Mouse (Mus musculus) heart, embryonic 14.5 days (tissue): ENCODE data around the gene 1700029J07Rik. TPM values are rescaled to one million over a fixed set of nuclear protein-coding genes. Genes with fewer than 3 reads are reported as not detected.

Experiments
- ATAC-seq: fragments of 200-750 bp; cut with Nextera tagmentation; 2 replicates; pipeline ENCODE4 v1.8.0; 2017; ENCODE audit warnings: low read depth, moderate TSS enrichment; ENCODE audit not compliant: insufficient number of reproducible peaks, insufficient read depth, low FRiP score
- H3K27ac ChIP-seq, 2 experiments: fragments of 200-500 bp in 1 of 2; fragments of 300-500 bp in 1 of 2; sonication (generic) in 1 of 2; replicated peaks in 1 of 2; 2 replicates each; pipeline ENCODE4 v1.5.1; 2012 to 2014; ENCODE audit warnings: low read depth in 2 of 2, low read length in 2 of 2, control low read depth in 1 of 2, mild to moderate bottlenecking in 1 of 2, mixed read lengths in 1 of 2; ENCODE audit not compliant: control insufficient read depth in 1 of 2, insufficient read depth in 1 of 2
- H3K27me3 ChIP-seq: fragments of 300-500 bp; sonication (generic); 2 replicates; pipeline ENCODE4 v1.6.1; 2014; ENCODE audit warnings: mild to moderate bottlenecking, low read length, control low read depth; ENCODE audit not compliant: control insufficient read depth, insufficient read depth
- H3K36me3 ChIP-seq: fragments of 300-500 bp; sonication (generic); 2 replicates; pipeline ENCODE4 v1.6.1; 2014; ENCODE audit warnings: mild to moderate bottlenecking, control low read depth, low read length, mixed read lengths; ENCODE audit not compliant: control insufficient read depth, insufficient read depth
- H3K4me1 ChIP-seq, 2 experiments: fragments of 200-500 bp in 1 of 2; fragments of 300-500 bp in 1 of 2; sonication (generic) in 1 of 2; 2 replicates each; pipeline ENCODE4 v1.6.1; 2012 to 2014; ENCODE audit warnings: low read length in 2 of 2, control low read depth in 1 of 2, mixed read lengths in 1 of 2; ENCODE audit not compliant: control insufficient read depth in 2 of 2, insufficient read depth in 2 of 2
- H3K4me2 ChIP-seq: fragments of 300-500 bp; sonication (generic); 2 replicates; pipeline ENCODE4 v1.6.1; 2014; ENCODE audit warnings: mild to moderate bottlenecking, low read length
- H3K4me3 ChIP-seq, 2 experiments: fragments of 200-500 bp in 1 of 2; fragments of 300-500 bp in 1 of 2; sonication (generic) in 1 of 2; 2 replicates each; pipeline ENCODE4 v1.5.1; 2012 to 2014; ENCODE audit warnings: low read length in 2 of 2, mild to moderate bottlenecking in 2 of 2, control low read depth in 1 of 2, low read depth in 1 of 2, moderate library complexity in 1 of 2; ENCODE audit not compliant: control insufficient read depth in 1 of 2, insufficient read depth in 1 of 2
- H3K9ac ChIP-seq: fragments of 300-500 bp; sonication (generic); 2 replicates; pipeline ENCODE4 v1.6.1; 2014; ENCODE audit warnings: mild to moderate bottlenecking, low read length
- H3K9me3 ChIP-seq: fragments of 300-500 bp; sonication (generic); 2 replicates; pipeline ENCODE4 v1.6.1; 2016; ENCODE audit warnings: low read length, control low read depth; ENCODE audit not compliant: control insufficient read depth
- WGBS: fragments of 180-500 bp; shearing (Covaris S2); extraction: QIAGEN DNeasy Blood & Tissue Kit; methylation state at CpG from one replicate; pipeline ENCODE4 v1.1.7; 2014; 5-methylcytosine and 5-hydroxymethylcytosine counted together
- polyA plus RNA-seq: library from polyadenylated mRNA; unstranded; fragments of >200 nt; fragmentation: Nextera tagmentation; extraction: Ambion mirVana; gene quantifications from 2 replicates; pipeline ENCODE4 v1.2.1, GENCODE M21; 2014

The 1700029J07Rik gene
- polyA plus RNA-seq, 1 experiment from 2014 or later = 2.8 TPM

- no peak overlapping the region for H3K9ac ChIP-seq
- no peak for ATAC-seq
- H3K4me1 ChIP-seq = peaks cover 0 to 3% of the 10 kb centered on the region in 2 experiments; a peak in 2 of 4 replicates
- no peaks in the 10 kb centered on the region for H3K9me3 ChIP-seq
- H3K27ac ChIP-seq = no peak overlapping the region
- no peaks in the 10 kb centered on the region for H3K36me3 ChIP-seq
- H3K4me3 ChIP-seq = no peak overlapping the region
- no peak overlapping the region for H3K4me2 ChIP-seq
- WGBS = 74% methylated on average over 9 of the region's 9 CpGs
- H3K27me3 ChIP-seq = no peaks in the 10 kb centered on the region
Observed at GRCm38 (mm10) chr8:45936986-45937385, 38.1 kb downstream of the 1700029J07Rik start.

- Histone ChIP-seq H3K9me3 (peaks cover 6% of the 10 kb centered on the region; the same call in 1 of the 2 replicates), H3K4me3 (peak within 1 kb of the TSS; percentile 32 to 54), H3K27me3 (no peaks in the 10 kb centered on the region), H3K4me2 (peak within 1 kb of the TSS; percentile 66), H3K4me1 (peaks cover 0 to 8% of the 10 kb centered on the region in 2 experiments; a peak in 2 of 4 replicates), H3K27ac (no peak within 1 kb of the TSS), H3K36me3 (no peaks in the 10 kb centered on the region), H3K9ac (no peak within 1 kb of the TSS)
- ATAC-seq = peak; percentile 46
- 7% methylated on average over 23 of the region's 23 CpGs for WGBS
Observed at GRCm38 (mm10) chr8:45934582-45935014, 40.5 kb downstream of the 1700029J07Rik start, which contains the start of gene Ccdc110. Gene Ccdc110 (plus strand): TSS chr8:45934619.

- Histone ChIP-seq H3K4me3 (no peak overlapping the region), H3K27ac (no peak overlapping the region), H3K9me3 (0 out of 2 replicates have a peak, but pooled peaks cover 2% of the 10 kb centered on the region), H3K36me3 (peaks cover 30% of the 10 kb centered on the region), H3K27me3 (no peaks in the 10 kb centered on the region), H3K4me1 (0 out of 4 replicates have a peak, but pooled peaks cover 0 to 3% of the 10 kb centered on the region in 2 experiments), H3K4me2 (no peak overlapping the region), H3K9ac (no peak overlapping the region)
- whole genome bisulfite sequencing = 93% methylated on average over 7 of the region's 7 CpGs
- no peak for ATAC-seq
Observed at GRCm38 (mm10) chr8:45922116-45922515, 52.9 kb downstream of the 1700029J07Rik start.

- peaks cover 47% of the 10 kb centered on the region for H3K36me3 ChIP-seq
- 81% methylated on average over 7 of the region's 7 CpGs for WGBS
- H3K27me3 ChIP-seq = no peaks in the 10 kb centered on the region
- peaks cover 0 to 12% of the 10 kb centered on the region in 2 experiments; a peak in 1 of 4 replicates for H3K4me1 ChIP-seq
- no peak overlapping the region for H3K9ac ChIP-seq
- no peak overlapping the region for H3K4me3 ChIP-seq
- H3K9me3 ChIP-seq = 0 out of 2 replicates have a peak, but pooled peaks cover 2% of the 10 kb centered on the region
- no peak overlapping the region for H3K4me2 ChIP-seq
- ATAC-seq = no peak
- H3K27ac ChIP-seq = no peak overlapping the region
Observed at GRCm38 (mm10) chr8:45920392-45920791, 54.7 kb downstream of the 1700029J07Rik start.

- Histone ChIP-seq H3K36me3 (peaks cover 59% of the 10 kb centered on the region), H3K27me3 (no peaks in the 10 kb centered on the region), H3K4me2 (no peak overlapping the region), H3K4me3 (no peak overlapping the region), H3K27ac (no peak overlapping the region), H3K4me1 (peaks cover 0 to 12% of the 10 kb centered on the region in 2 experiments; a peak in 1 of 4 replicates), H3K9ac (no peak overlapping the region), H3K9me3 (0 out of 2 replicates have a peak, but pooled peaks cover 2% of the 10 kb centered on the region)
- 62% methylated on average over 15 of the region's 15 CpGs for WGBS
- ATAC-seq = no peak
Observed at GRCm38 (mm10) chr8:45918891-45919290, 56.2 kb downstream of the 1700029J07Rik start.

GRCm38 (mm10) chr8:45917040-45917679 is 57.9 kb downstream of the 1700029J07Rik start:
- WGBS = 55% methylated on average over 20 of the region's 20 CpGs
- H3K9me3 ChIP-seq = 0 out of 2 replicates have a peak, but pooled peaks cover 1% of the 10 kb centered on the region
- H3K4me3 ChIP-seq = peak overlapping the region in 1 of 2 experiments; percentile 9; a peak in 1 of 4 replicates
- H3K27me3 ChIP-seq = no peaks in the 10 kb centered on the region
- H3K4me1 ChIP-seq = peaks cover 0 to 12% of the 10 kb centered on the region in 2 experiments; a peak in 1 of 4 replicates
- no peak overlapping the region for H3K9ac ChIP-seq
- ATAC-seq = 0 out of 2 replicates have a peak, but pooled peaks have one; percentile 22
- H3K36me3 ChIP-seq = peaks cover 72% of the 10 kb centered on the region
- peak overlapping the region; percentile 32 for H3K4me2 ChIP-seq
- peak overlapping the region; percentile 60 to 65 for H3K27ac ChIP-seq

- Histone ChIP-seq H3K36me3 (peaks cover 79% of the 10 kb centered on the region), H3K27ac (peak overlapping the region; percentile 28 to 65), H3K27me3 (no peaks in the 10 kb centered on the region), H3K9ac (no peak overlapping the region), H3K4me2 (no peak overlapping the region), H3K4me3 (no peak overlapping the region), H3K4me1 (peaks cover 0 to 12% of the 10 kb centered on the region in 2 experiments; a peak in 1 of 4 replicates), H3K9me3 (no peaks in the 10 kb centered on the region)
- ATAC-seq = no peak
- 55% methylated on average over 3 of the region's 3 CpGs for WGBS
Observed at GRCm38 (mm10) chr8:45916496-45916895, 58.6 kb downstream of the 1700029J07Rik start.
